Mouse (Mus musculus) left cerebral cortex, postnatal 14 days (tissue): ENCODE measurements around the gene Anks1b. TPM values are rescaled to one million over a fixed set of nuclear protein-coding genes. Genes with fewer than 3 reads are reported as not detected.

Experiments used
- DNase-seq, 2 experiments: peaks; one replicate each; pipeline ENCODE4 v3.0.0; 2021 to 2022; ENCODE audit warnings: low spot score in 2 of 2, mixed read lengths in 1 of 2
- intact Hi-C: fragments of 180-260 bp; cut with DNase I; formaldehyde crosslinking; loops from one replicate; pipeline ENCODE4 v1.15.1; 2025
- total RNA-seq, 2 experiments: library from RNA; stranded (reverse); gene quantifications; 2 replicates each; pipeline ENCODE4 v1.2.3; 2021

The Anks1b gene
- total RNA-seq, 2 experiments from 2014 or later = 452 to 460 TPM

GRCm38 (mm10) chr10:90733632-90734031 is 860.3 kb downstream of the Anks1b start:
- no peak for DNase-seq
- intact Hi-C loops = no loop called here

DNA sequence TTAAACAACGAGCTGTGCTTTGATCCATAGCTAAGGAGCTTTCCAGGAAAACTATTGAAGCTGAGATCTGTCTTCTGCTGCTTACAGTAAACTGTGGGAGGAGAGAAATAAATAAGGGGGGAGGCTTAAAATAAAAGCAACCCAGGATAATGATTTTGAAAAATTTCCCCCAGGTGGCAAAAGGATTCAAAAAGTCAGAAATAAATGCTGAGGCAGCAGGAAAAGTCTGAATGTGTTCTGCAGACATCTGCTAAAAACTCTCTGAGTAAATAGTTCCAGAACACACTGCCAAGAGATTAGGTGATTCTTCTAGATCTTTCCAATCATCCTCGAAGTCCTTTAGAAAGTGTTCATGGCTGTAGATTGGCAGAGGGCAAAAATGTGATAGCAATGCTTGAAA is 865.2 kb downstream of the Anks1b start:
- intact Hi-C loops = no loop called here
- DNase-seq = no peak

GRCm38 (mm10) chr10:90740956-90741355 is 867.6 kb downstream of the Anks1b start:
- intact Hi-C loops = no loop called here
- no peak for DNase-seq

GRCm38 (mm10) chr10:90751889-90752288 is 878.6 kb downstream of the Anks1b start:
- DNase-seq = no peak
- intact Hi-C loops = no loop called here

GRCm38 (mm10) chr10:90753106-90753505 is 879.8 kb downstream of the Anks1b start:
- peak; percentile 74 to 83 for DNase-seq
- intact Hi-C loops = no loop called here

DNA sequence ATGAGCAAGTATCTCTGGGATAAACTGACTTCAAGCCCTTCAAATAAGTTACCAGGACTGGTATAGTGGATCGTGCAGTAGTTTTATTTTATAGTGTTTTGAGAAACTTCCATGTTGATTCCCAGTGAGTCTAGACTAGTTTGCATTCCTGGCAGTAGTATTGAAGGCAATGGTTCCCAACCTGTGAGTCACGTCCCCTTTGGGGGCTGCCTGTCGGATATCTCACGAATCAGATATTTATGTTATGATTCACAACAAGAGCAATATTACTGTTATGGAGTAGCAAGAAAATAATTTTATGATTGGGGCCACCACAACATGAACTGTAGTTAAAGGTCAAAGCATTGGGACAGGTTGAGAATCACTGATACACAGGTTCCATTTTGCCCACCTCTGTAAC is 884.5 kb downstream of the Anks1b start:
- intact Hi-C loops = no loop called here
- no peak for DNase-seq

GRCm38 (mm10) chr10:90759929-90760328 is 886.6 kb downstream of the Anks1b start:
- intact Hi-C loops = no loop called here

GRCm38 (mm10) chr10:90766261-90766660 is 893.0 kb downstream of the Anks1b start:
- DNase-seq = no peak
- intact Hi-C loops = no loop called here

More at GRCm38 (mm10) chr10:90759929-90760328, 886.6 kb downstream of the Anks1b start:
- peak in 1 of 2 experiments; percentile 40 for DNase-seq

DNA sequence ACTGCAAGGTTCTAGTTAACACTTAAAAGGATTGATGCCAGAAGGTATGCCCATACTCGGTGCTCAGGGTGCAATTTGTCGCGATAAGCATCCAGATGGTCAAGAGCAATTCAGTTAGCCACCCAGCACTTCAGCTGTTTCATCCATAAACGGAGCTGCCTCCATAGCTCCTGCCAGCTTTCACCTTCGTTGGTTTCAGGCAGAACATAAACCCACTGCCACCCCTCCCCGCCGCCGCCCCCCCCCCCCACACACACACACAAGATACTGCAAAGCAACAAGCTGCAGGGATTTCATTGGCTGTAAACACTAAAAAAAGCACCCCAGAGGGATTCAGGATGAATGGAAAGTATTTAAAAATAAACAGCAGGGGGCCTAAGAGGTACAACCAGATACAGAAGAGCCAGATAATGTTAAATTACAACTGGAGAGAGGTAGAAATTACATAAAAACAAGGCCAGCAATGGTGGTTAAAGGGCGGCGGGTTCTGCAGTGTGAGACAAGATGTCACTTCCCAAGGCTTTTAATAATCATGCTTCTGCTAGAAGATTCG is 897.2 kb downstream of the Anks1b start:
- no peak for DNase-seq
- intact Hi-C loops = no loop called here

DNA sequence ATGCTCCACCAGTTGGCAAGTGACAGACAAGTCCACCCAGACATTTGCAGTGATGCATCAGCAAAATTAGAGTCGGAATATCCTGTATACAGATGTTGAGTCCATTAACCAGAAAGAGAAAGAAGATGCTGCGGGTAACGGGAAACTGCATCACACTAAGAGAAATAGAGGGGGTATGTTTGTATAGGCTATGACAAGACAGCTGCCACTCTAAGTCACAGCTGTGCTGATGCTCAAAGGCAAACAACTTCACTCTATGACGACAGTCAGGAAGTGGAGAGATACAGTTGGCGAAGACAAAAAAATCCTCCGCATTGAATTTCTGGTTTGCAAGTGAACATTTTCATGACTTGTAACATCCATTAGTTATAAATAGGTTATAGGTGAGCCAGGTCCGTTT is 897.7 kb downstream of the Anks1b start:
- intact Hi-C loops = no loop called here
- DNase-seq = no peak

GRCm38 (mm10) chr10:90771471-90772226 is 898.3 kb downstream of the Anks1b start:
- DNase-seq = no peak
- intact Hi-C loops = no loop called here

DNA sequence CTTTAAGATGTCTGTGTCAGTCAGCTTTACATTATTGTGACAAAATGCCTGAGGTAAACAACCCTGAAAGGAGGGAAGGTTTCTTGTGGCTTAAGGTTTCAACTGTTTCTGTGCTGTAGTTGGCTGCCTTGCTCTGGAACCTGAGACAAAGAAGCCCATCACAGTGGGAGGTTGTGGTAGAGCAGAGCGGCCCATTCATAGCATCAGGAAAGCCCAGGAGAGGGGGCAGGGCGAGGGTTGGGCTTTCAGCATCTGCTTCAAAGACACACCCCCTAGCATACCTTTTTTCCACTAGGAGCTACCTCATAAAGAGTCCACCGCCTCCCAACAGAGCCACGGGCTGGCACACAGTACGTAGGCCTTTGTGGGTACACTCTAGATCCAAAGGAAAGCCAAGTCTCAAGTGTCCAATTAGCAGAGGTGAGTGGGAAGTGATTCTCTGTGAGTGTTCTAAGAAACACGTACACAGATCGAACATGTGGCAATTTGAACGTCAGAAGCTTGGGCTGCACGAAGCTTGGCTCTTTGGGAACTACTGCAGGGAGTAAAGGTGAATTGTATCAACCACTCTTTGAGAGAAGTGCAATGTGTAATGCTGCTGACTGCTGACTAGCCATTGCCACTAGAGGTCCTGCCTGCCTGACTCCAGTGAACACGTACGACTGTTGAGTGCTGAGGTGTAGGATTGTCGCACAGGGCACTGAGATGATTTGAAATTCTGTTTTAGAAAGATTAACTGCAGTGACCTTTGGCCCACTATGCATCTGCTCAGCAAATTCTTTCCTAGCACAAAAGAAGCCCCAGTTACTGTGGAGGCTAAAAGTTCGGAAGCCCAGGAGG is 906.5 kb downstream of the Anks1b start:
- DNase-seq = no peak
- intact Hi-C loops = no loop called here

GRCm38 (mm10) chr10:90784981-90785650 is 911.8 kb downstream of the Anks1b start:
- intact Hi-C loops = no loop called here
- no peak for DNase-seq

GRCm38 (mm10) chr10:90785680-90786079 is 912.4 kb downstream of the Anks1b start:
- no peak for DNase-seq
- intact Hi-C loops = no loop called here

DNA sequence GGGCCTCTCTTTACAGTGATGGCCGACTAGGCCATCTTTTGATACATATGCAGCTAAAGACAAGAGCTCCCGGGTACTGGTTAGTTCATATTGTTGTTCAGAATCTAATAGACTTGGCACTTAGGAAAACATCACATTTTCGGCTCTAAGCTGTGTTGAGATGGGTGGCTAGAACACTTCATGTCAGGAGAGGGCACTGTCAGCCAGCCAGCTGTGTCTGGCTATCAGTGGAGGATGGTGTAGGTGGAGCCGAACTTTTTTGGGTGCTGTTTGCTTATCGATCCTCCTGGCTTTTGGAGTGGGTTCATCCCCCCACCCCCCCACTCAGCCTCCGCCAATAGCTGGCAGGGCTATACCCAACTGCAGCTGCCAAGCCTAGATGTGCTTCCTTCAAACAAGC is 929.8 kb downstream of the Anks1b start:
- intact Hi-C loops = no loop called here

DNA sequence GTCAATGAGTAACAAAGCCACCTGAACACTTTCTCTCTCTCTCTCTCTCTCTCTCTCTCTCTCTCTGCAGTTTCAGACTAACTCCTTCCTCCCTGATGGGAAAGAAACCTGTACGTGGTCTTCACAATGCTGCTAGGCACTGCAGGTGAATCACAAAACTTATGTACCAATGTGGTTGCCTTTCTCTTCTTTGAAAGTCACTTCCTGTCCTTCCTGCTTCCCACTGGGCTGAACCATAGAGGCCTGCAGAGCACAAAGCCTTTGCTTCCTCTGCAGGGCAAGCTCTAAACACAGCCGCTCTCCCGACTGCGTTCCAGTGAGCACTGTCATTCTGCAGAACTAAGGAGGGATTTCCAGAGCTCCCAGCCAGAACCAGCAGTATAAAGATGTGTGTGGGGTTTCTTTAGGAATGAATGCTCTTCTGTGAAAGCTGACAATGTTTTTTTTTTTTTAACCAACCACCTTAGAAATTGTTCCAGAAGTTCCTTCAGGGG is 931.3 kb downstream of the Anks1b start:
- no peak for DNase-seq
- intact Hi-C loops = no loop called here

More for the DNA sequence above, 929.8 kb downstream of the Anks1b start:
- no peak for DNase-seq

- intact Hi-C loops = no loop called here
- DNase-seq = no peak
Observed at GRCm38 (mm10) chr10:90808616-90809310, 935.5 kb downstream of the Anks1b start.

DNA sequence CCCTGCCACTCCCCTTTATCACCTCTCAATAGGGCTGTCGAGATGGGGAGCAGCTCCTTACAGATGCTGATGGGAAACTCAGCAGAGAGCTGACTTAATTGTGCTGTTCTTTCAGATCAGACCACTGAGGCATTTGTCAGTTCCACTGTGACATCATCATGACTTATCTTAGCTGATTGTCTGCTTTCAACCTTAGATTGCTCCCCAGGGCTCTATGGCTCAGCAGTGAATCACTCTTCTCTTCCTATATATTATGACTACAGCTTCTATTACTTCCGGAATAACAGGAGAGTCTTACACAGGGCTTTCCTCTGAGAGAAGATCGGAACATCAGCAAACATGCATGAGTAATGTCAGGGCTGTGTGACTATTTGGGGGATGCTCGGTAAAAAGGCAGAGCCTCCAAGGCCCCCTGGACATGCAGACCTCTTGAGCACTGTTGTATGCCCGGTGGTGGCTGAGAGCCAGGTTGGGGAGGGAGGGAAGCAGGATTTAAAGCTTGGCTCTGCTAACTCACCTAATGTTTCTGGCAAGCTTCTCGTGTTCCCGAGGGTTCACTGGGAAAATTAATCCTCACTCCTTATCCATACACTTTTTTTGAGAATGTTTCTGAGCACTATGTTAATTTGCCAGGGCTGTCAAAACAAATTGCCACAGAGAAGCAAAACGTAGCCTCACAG is 936.7 kb downstream of the Anks1b start:
- no peak for DNase-seq
- intact Hi-C loops = no loop called here

DNA sequence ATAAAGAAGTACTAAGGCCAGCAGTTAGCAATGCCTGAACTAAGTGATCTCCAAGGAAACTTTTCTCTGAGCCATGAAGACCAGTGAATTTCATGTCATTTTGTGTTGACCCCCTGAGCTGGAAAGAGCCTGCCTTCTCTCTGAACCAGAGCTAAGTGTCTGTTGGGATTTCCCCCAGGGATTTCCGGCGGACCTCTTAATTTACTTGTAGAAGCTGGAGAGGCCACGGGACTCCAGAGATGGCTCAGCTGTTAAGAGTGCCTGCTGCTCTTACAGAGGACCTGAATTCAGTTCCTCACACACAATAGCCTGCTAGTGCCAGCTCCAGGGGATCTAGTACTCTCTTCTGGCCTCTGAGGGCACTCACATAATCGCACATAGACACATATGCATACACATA is 938.1 kb downstream of the Anks1b start:
- intact Hi-C loops = no loop called here
- DNase-seq = no peak
